Mouse (Mus musculus) kidney, postnatal 36 days (tissue): Measurements from ENCODE around the gene Tmem120b.

Experiments used
- DNase-seq, 2 experiments: peaks; one replicate each; pipeline ENCODE4 v3.0.0; 2021 to 2022; ENCODE audit warnings: mixed read lengths in 2 of 2

The Tmem120b gene

GRCm38 (mm10) chr5:123093077-123093633 lies 24.9 kb downstream of the Tmem120b start:
- peak; percentile 36 to 52 for DNase-seq

DNA sequence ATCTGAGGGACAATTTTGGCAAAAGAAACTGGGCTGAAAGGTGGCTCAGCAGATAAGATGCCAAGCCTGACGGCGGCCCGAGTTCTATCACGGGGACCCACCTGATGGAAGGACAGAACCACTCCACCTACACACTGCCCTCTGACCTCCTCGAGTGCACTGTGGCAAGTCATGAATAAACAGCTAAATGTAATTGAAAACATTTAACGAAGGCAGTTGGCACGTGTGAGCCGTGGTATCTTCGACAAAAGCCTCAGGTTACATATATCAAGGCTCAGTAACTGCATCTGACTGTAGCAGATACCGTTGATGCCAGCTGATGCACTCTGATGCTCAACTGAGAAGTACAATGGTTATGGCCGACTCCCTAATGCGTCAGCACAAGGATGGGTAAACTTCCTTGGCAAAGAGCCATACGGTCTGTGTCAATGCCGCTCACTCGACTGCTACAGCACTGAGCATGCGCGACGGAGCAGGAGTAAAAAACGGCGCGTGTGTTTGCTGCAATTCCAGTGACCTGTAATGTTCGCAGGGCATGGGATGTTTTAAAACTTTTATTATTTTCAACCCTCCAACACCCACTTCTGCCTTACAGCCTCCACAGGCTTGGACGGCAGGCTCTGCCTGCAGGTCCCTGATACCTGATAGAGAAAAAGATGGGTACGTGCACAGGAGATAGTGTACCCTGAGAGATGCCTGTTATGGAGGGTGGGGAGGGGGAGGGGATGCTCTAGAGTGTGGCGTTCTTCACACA lies 26.2 kb downstream of the Tmem120b start:
- peak; percentile 70 to 72 for DNase-seq

DNA sequence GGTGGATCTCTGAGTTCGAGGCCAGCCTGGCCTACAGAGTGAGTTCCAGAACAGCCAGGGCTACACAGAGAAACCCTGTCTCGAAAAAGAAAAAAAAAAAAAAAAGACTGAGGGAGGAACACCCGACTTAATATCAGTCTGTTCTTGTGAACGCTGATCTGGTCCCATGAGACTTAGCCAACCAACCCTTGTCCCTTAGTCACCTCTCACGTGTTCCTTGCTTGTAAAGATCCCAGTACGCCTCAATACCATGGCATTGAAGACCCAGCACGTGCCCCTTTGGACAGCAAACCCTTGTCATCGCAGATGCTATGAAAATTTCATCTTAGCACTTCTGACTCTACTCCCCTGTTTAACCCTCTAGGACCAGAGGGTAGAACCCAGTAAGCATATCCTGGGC lies 28.1 kb downstream of the Tmem120b start:
- no peak for DNase-seq

DNA sequence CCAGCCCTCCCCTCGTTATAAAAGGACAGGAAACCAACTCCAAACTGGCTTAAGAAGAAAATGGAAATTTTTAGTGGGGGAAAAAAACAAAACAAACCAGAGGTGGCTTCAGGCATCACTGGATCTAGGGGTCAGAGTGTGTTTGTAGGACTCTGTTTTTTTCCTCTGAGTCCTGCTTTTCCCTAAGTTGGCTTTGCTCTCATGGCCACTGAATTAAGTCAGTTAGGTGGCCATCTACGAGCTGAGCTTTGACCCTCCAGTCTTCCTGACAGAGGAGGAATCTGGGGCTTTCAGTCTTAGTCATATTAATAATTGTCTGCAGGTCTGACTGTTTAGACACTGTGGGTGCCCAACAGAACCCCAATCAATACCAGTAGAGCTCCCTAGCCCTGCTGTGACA lies 30.3 kb downstream of the Tmem120b start:
- DNase-seq: no peak

DNA sequence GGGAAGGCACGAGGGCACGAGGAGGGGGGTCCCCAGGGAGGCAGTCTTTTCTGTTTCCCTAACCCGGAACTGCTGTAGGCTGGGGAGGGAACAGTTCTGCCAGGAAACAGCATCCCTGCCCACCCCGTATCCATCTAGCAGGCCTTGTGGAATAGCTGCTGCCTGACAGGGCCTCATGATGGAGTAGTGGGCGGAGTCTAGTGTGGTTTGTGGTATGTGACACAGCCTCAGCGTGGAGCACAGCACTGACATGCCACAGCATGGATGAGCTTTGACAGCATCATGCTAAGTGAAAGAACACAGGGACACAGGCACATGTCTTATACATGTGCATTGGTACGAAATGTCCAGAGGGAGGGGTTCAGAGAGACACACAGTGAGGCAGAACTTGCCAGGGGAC lies 34.2 kb downstream of the Tmem120b start:
- no peak for DNase-seq

DNA sequence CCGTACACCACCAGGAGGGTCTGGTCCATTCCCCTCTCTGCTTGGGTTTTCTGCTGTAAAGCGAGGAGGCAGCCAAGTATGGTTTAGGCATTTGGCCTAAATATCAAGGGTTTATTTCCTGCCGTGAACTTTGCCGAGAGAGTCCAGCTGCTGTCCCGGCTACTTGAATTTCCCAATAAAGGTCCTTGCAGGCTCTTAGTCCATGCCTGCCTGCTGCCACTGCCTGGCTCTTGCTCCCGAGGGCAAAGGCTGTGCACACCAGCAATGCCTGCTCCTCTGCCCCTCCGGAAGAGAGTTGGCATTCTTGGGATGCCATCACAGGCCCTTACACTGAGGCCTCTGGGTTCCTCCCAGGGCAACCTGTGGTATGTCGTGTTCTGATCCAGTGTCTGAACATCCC lies 35.3 kb downstream of the Tmem120b start:
- peak; percentile 80 to 91 for DNase-seq

DNA sequence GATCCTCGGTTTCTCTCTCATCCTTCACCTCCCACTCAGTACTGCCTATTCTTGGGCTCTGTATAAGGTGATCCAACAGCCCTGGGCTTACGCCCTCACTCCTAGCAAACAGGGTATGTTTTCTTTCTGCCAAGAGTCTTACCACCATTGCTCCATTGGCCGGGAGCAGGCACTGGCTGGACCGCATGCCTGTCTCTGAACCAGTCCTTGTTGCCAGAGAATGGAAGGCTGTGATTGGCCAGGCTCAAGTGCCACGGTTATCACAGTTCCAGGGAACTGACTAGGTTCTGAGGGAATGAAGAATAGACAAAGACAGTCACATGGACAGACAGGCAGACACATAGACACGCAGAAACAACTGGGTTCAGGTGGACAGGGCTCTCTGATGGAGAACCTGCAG lies 36.6 kb downstream of the Tmem120b start:
- DNase-seq: no peak

- peak; percentile 56 to 63 for DNase-seq
Observed at GRCm38 (mm10) chr5:123109452-123110203, 41.4 kb downstream of the Tmem120b start.

- peak; percentile 46 to 74 for DNase-seq
Observed at GRCm38 (mm10) chr5:123110296-123110721, 42.1 kb downstream of the Tmem120b start.

DNA sequence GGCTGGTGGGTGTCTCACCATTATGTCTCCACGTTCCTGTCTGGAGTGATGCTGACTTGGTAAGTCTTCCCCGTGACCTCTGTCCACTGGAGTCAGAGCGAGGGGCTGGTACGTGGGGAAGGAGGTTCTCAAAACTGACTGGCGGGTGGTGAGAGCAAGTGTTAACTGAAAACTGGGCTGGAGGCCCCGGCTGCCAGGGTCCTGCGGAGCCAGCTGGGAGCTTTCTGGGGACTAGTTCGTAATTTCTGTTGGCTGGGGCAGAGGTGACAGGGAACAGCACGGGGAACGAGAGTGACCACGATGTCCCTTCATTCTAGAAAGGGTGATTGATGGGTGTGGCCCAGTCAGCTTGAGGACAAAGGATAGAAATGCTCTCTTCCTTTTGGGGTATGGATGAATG lies 45.9 kb downstream of the Tmem120b start:
- DNase-seq: no peak

- peak in 1 of 2 experiments; percentile 62 for DNase-seq
Observed at GRCm38 (mm10) chr5:123114924-123115323, 46.7 kb downstream of the Tmem120b start.

DNA sequence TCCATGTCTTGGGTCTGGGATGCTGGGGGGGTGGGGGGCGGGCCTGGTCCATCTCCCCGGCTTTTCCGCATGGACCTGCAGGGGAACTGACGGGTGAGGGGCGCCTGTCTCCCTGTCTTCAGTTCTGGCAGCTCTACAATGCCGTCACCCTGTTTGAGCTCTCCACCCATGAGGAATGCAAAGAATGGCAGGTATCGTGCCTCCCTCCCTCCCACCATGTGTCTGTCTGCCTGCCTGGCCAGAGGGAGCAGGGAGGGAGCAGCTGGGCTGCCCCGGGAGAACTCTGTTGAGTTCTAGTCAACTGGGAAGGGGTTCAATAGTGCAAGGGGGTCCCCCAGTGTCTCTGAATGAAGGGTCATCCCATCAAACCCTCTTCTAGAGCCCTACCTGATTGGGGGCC lies 47.9 kb downstream of the Tmem120b start:
- no peak for DNase-seq

DNA sequence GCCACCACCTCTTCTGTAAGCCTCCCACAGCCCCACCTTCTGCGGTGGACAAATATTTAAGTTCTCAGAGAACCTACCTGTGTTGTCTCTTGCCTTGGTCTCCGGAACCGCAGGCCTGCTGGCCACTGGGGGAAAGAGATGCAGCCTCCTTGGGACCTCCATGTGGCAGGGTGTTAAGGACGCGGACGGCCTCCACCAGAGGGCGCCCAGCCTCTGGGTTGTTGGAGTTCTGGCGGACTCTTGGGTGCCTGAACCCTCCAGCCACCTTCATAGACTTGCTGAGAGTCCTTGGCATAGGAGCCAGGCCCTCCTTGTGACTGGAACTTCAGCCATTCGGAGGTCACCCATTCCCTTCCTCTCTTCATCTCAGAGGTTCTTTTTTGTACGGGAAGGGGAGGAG lies 49.0 kb downstream of the Tmem120b start:
- peak; percentile 82 to 94 for DNase-seq

- peak in 1 of 2 experiments; percentile 68 for DNase-seq
Observed at GRCm38 (mm10) chr5:123117773-123118172, 49.6 kb downstream of the Tmem120b start.

DNA sequence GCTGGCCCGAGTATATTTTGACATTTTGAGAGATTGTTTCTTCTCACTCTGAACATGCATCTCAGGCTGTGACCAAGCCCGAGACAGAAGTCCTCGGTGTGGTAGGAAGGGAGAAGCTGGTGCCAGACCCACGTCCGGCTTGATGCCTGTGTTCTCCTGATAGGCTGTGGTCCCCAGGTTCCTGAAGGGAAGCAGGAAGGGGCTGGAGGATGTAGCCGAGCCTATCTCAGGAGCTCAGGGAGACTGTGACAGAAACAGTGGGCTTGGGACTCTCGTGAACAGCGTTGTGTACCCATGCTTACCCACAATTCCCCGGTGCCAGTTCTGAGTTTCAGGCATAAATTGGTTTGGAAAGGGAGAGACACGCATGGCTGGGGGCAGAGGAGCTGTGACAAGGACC lies 50.6 kb downstream of the Tmem120b start:
- DNase-seq: no peak

- DNase-seq: no peak
Observed at GRCm38 (mm10) chr5:123120624-123121215, 52.5 kb downstream of the Tmem120b start.

- DNase-seq: no peak
Observed at GRCm38 (mm10) chr5:123122181-123122580, 54.0 kb downstream of the Tmem120b start.

- DNase-seq: no peak
Observed at GRCm38 (mm10) chr5:123125105-123125504, 56.9 kb downstream of the Tmem120b start.

- peak in 1 of 2 experiments; percentile 46 for DNase-seq
Observed at GRCm38 (mm10) chr5:123125638-123126406, 57.6 kb downstream of the Tmem120b start.

DNA sequence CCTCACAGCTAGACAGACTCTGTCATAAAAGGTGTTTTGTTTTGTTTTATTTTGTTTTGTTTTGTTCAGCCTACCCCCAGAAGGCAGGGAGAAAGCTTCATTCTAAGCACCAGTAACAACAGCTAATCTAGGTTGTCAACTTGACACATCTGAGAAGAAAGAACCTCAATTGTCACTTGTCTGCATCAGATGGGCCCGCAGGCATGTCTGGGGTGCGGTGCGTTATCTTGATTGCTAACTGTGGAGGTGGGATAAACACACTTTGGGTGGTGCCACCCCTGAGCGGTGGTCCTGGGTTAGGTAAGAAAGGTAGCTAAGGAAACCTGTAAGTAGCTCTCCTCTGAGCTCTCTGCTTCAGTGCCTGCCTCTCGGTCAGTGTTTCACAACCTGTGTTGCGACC lies 58.8 kb downstream of the Tmem120b start:
- DNase-seq: no peak

DNA sequence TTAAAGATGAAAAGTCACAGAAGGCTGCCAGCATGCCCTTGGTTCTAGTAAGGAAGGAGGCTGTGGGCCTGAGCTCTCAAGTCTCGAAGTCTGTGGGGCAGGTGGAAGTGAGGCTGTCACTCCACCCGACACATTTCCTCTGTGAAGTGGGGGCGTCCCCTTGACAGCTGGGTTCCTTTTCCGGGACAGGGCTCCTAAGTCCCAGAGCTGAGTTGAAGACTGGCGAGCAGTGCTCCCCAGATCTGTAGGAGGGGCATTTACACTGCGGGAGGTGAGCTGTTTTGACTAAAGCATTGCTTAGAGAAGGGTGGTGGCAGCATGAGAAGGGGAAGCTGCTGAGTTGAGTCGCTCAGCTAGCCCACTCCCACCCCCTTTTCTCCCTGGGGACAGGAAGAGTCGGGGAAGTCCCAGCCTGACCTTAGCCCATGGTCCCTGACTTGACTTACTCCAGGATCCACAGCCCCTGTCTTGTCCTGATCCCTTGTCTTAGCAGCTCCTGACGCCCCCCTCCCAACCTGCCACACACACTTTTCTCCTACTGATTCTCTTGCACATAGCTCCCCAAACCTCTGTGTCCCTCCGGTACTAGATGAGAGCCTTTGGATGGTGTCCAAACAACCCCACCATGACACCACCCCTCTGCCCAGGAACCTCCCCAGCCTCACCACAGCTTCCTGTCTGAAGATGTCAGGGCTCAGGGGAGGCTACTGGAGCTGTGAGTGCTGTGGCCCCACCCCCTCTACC lies 60.4 kb downstream of the Tmem120b start:
- no peak for DNase-seq
